Mouse (Mus musculus) bone marrow, adult 2 months (tissue): ENCODE data around the gene Rasgef1c.

Source experiments
- CTCF ChIP-seq: fragments of 200-500 bp; IDR thresholded peaks from 2 replicates; pipeline ENCODE4 v1.5.1; 2011; ENCODE audit warnings: low read length, control low read depth; ENCODE audit not compliant: control insufficient read depth, insufficient read depth
- POLR2A ChIP-seq: fragments of 200-500 bp; IDR thresholded peaks from 2 replicates; pipeline ENCODE4 v1.6.1; 2011; ENCODE audit warnings: low read depth, mild to moderate bottlenecking, control low read depth, low read length, borderline replicate concordance; ENCODE audit not compliant: control insufficient read depth

GRCm38 (mm10) chr11:50016503-50016902 lies 114.9 kb downstream of the Rasgef1c start:
- no peak for TF ChIP-seq CTCF
- TF ChIP-seq POLR2A, result no peak
